Mouse (Mus musculus): ENCODE results near the gene Gm815.

The Gm815 gene

GRCm38 (mm10) chr19:26877180-26877775 is 8.4 kb upstream of the Gm815 start:
- DNase-seq (ENCODE audit: inconsistent ontology term): no peak

DNA sequence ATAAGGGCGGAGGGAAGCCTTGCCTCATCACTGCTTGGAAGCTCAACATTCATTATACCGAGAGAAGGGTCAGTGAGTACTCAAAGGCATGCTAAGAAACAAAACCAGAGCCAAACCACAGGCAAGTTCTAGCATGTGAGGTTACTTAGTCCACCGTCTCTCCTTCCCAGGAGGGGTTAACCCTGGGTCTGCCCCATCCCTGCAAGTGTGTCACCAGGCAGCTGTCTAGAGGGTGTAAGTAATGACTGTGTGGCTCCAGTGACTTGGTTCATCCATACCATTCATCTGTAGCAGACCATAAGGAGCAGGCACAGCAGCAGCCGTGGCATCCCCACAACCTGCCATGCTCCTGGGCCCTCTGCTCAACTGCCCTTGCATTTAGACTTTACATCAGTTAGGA is 5.8 kb upstream of the Gm815 start:
- no peak for DNase-seq (ENCODE audit: inconsistent ontology term)

- DNase-seq (ENCODE audit: inconsistent ontology term): no peak
These were observed 3.7 kb upstream of the Gm815 start for GRCm38 (mm10) chr19:26881866-26882427.

- no peak for DNase-seq (ENCODE audit: inconsistent ontology term)
These were observed 2.5 kb downstream of the Gm815 start for GRCm38 (mm10) chr19:26888171-26888570.

- peak; percentile 66 for DNase-seq (ENCODE audit: inconsistent ontology term)
These were observed 5.8 kb downstream of the Gm815 start for GRCm38 (mm10) chr19:26891306-26891964.

DNA sequence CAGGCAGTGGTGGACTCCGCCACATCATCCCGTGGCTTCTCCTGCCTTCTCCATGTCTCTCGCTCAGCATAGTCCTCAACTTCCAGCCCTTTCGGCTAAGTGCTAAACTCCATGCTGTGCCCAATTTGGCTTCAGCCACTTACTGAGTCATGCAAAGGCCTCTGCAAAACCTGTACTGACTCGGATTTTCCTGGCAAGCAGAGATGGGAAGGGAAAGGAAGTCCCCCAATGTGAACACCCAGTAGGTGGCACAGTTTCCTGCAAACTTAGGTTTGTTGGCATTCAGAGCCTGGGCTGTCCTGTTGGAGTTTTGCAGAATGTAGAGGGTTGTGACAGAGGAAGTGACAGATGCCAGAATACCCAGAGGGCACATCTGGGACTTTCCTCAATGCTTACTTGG is 7.2 kb downstream of the Gm815 start:
- peak; percentile 67 for DNase-seq (ENCODE audit: inconsistent ontology term)

DNA sequence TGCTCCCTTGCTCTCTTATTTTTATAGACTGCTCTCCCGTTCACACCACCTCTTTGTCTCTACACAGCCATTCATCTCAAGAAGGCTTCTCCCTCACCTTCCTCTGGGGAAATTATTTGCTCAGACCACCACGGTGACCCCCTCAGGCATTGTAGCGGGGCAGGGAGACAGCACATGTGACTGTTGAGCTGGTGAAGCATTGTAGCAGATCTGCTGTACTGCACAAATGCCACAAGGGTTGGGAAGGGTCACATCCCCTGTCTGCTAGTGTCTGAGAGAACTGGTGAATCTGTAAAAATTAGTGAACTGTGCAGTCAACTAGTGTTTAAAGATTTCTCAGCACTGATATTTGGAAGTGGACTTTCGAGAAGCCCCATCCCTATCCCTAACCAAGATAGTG is 16.5 kb downstream of the Gm815 start:
- DNase-seq (ENCODE audit: inconsistent ontology term): no peak

DNA sequence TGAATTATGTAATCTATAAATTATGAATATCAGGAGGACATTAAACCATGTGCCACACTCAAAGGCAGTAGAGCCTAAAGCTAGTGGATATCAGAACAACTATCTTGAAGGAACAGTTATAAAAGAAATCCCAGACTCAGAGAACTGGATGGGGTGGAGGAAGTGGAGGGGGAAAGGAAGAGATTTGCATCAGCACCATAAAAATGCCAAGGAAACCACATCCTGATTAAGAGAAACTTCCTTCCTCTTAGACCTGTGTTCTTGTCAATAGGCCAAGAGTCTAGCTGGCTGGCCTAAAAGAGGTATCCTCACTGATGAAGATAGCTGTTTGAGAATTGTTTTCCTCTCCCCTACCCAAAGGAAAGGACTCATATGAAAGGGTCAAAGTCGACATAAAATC is 28.6 kb downstream of the Gm815 start:
- no peak for DNase-seq (ENCODE audit: inconsistent ontology term)

DNA sequence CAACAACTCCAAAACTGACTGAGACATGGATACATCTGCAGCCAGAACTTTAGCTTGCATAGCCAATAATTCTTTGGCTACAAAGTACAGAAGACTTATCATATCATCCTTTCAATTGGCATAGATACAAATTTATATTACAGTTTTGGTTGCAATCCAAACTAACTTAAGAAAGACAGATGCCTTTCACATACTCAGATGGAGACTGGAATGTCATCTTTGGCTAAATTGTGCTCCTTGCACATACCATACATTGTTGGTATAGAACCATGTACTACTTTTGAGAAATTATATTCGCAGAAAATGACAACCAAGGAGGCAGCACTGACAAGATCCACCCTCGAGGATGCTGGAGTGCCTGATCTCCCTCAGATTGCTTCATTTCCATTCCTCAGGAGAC is 35.1 kb downstream of the Gm815 start:
- no peak for DNase-seq (ENCODE audit: inconsistent ontology term)

DNA sequence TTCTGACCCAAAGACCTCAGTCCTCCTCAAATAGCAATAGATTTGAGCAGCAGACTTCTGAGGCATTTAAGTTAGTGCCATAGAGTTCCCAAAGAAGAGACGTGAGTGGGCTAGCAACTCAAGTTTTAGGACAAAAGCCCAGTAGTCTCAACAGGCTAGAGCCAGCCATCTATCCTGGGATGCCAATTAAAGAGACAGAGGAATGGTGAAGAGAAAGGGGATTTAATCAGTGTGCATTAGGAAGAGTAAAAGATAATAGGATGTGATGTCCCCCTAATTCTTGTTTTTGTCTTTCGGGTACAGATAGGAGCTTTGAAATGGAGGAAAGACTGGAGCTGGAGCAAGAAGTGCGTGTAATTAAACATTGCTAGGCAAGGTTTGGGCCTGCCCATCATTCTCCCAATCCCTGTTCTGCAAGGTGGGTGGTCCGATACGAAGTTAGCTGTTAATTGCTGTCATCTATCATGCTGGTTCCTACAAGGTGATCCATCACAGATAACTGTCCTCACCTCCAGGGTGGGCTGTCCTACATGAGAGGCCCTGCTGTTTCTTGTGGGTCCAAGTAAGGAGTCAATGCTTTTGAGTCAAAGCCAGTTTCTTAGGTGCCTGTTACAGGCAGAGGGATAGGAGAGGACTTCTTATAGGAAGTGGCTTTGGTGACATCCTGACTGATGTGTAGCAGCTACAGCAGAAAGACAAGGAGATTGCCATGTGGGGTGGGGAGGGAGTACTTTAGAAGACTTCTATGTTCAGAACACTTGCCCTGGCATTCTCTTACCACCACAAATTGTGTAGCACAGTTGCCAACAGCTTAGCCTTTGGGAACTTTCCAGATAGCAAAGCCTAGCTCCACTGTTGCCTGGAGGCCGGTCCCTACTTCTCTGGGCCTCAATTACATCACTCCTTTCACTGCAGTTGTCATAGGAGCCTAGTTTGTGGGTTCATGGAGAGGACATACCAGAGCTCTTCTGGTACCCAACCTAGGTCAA is 44.9 kb downstream of the Gm815 start:
- DNase-seq (ENCODE audit: inconsistent ontology term): no peak

- DNase-seq (ENCODE audit: inconsistent ontology term): peak; percentile 86
These were observed 48.5 kb downstream of the Gm815 start for GRCm38 (mm10) chr19:26934186-26934585.
